Mouse (Mus musculus): ENCODE results near the gene St3gal5.

St3gal5 gene

GRCm38 (mm10) chr6:72098021-72098655 lies 746 bp downstream of the St3gal5 start:
- peak; percentile 12 for DNase-seq (ENCODE audit: low spot score)

DNA sequence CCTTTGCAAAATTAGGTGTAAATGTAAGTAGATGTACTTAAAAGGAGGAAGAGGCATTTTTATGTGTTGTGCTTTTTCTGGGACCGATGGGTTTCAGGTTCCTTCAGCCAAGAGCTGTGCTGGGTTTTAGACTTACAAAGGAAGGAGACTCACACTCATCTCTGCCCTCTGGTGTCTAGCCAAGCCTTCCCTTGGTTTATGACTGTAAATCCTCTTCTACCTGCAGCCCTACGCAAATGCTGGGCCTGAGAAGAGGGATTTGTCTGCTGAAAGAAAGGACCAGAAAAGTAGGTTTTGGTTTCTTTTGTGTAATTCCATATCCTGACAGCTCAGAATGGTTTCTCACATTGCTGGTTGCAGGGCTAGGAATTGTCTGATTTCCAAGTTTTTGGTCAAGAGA lies 1.3 kb downstream of the St3gal5 start:
- no peak for DNase-seq (ENCODE audit: low spot score)

- DNase-seq (ENCODE audit: low spot score): no peak
These were observed 1.9 kb downstream of the St3gal5 start for GRCm38 (mm10) chr6:72099281-72099680.

GRCm38 (mm10) chr6:72100171-72100570 lies 2.8 kb downstream of the St3gal5 start:
- no peak for DNase-seq (ENCODE audit: low spot score)

DNA sequence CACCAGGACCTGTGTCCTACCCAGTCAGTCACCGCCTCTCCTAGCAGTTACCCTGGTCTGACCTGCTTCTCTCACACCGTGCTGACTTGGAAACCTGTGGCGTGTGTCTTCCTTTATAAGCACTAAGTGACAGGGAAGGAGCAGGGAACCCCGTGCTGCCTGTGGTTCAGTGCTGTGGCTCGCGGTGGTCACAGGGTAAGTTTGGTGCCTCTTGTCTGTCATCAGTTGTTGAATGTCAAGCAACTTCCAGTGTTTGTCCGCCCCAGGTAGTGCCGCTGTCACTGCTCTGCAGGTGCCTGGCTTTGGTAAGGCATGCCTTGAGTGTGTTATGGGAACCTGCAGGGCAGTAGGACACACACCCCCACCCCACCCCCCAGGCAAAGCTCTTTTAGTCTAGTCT lies 3.5 kb downstream of the St3gal5 start:
- DNase-seq (ENCODE audit: low spot score): no peak

DNA sequence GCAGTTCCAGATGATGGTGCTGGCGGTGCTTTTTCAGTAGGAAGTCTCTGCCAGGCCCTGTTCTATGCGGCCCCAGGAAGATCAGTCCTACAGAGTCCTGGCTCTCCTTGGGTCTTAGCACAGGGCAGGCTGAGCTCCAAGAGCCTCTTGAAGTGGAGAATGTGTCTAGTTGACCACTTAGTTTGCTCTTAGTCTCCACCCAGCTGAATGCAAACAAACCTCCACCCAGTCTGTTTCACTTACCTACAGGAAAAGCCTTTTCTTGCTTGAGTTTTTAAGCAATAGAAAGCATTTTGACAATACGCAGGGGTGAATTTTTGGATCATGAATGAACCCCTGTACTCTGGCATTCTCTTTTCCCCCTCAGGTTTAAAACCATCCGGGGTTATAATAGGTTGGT lies 4.0 kb downstream of the St3gal5 start:
- no peak for DNase-seq (ENCODE audit: low spot score)

- DNase-seq (ENCODE audit: low spot score): no peak
These were observed 4.7 kb downstream of the St3gal5 start for GRCm38 (mm10) chr6:72102066-72102465.

DNA sequence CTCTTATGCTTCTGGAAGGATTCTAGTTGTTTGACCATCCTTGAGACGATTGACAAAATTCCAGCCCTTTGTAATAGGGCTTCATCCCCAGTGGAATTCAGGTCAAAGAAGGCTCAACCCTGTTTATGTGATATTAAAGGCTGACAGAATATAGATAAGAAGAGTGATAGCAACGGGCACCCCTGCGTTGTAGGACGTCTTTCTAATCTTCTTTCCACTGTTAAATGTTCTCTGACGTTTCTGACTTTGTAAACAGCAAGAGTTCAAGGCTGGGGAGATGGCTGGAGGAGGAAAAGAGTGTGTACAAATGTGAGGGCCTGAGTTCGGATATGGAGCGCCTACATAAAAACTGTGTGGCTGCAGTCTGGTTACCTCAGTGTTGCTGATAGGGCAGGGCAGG lies 7.1 kb downstream of the St3gal5 start:
- no peak for DNase-seq (ENCODE audit: low spot score)

- peak; percentile 36 for DNase-seq (ENCODE audit: low spot score)
These were observed 11.8 kb downstream of the St3gal5 start for GRCm38 (mm10) chr6:72108941-72109892.

GRCm38 (mm10) chr6:72110577-72110976 lies 13.2 kb downstream of the St3gal5 start:
- DNase-seq (ENCODE audit: low spot score): no peak

GRCm38 (mm10) chr6:72112575-72112974 lies 15.2 kb downstream of the St3gal5 start:
- no peak for DNase-seq (ENCODE audit: low spot score)

DNA sequence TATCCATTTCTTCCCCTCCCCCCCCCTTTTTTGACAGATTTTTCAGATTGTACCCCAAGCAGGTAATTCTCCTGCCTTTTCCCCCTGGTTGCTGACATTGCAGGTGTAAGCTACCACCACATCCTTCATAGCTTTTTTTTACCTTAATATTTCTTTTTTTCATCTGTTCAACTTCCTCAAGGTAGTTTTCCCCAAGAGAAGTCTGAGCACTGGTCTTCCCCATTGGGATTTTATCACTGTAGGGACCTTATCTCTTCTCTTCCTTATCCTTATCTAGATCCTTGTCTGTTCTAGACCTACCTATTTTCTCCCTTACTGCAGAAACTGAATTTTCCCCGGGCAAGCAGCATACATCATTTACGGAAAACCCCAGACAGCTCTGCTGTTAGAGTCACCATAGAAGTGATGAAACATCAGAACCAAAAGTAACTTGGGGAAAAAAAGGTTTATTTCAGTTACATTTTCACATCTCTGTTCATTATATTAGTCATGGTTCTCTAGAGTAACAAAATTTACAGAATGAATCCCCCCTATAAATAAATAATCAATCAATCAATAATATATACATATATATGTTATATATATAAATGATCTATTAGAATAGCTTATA lies 15.8 kb downstream of the St3gal5 start:
- no peak for DNase-seq (ENCODE audit: low spot score)

DNA sequence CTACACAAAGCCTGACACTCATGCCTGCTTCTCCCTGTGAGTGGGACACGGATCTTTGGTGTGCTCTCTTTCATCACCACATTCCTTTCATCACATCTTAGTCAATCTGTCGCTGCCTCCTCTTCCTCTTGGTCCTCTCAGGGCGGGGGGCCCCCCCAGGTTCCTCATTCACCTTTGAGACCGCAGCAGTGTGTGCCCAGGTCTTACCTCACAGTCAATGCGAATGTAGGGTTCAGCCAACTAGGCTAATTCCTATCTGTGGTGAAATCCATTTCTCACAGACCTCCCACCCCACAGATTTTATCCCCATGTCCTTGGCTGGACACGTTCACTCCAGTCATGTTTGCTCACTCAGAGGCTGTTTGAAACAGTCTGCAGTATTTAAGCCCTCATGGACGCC lies 17.5 kb downstream of the St3gal5 start:
- no peak for DNase-seq (ENCODE audit: low spot score)

DNA sequence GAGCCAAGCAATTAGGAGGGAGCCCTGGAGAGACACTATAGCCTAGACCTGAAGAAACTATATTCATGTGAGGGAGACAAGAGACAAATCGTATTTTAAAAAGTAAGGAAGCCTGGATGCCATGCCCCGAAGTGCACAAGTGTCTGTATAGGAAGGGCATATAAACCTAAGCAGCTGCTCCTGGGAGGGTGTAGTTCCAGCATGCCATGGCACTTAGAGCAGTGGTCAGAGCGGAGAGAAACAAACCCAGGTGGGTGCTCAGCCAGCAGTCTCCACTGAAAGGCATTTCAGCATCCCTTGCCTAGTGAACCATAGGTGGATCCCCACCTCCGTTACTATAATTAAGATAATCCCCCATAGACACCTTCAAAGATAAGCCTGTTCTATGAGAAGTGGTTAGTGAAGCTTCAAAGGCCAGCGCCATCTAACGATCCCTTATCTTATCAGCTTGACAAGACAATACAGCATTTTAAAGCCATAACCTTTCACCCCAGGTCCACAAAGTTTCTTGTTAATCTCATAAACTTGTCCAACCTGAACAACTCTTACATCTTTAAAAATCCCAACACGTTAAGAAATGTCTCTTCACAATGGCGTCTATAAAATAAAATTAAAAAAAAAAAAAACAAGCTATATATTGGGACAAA lies 20.1 kb downstream of the St3gal5 start:
- no peak for DNase-seq (ENCODE audit: low spot score)

DNA sequence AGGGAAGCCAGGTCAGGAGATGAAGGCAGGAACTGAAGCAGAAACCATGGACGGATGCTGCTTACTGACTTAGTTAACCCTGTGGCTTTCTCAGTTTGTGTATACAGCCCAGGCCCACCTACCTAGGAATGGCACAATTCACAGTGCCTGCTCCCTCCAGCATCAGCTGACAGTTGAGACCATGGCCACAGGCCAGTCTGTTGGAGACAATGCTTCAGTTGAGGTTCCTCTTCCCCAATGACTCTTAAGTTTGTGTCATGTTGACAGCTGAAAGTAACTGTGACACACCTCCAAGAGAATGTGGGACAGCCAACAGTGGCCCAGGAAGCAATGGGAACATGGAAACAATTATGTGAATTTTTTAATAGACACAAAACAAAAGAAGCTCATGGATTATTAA lies 22.5 kb downstream of the St3gal5 start:
- no peak for DNase-seq (ENCODE audit: low spot score)

GRCm38 (mm10) chr6:72121301-72121700 lies 23.9 kb downstream of the St3gal5 start:
- peak; percentile 52 for DNase-seq (ENCODE audit: low spot score)

GRCm38 (mm10) chr6:72122515-72122914 lies 25.1 kb downstream of the St3gal5 start:
- DNase-seq (ENCODE audit: low spot score): no peak

DNA sequence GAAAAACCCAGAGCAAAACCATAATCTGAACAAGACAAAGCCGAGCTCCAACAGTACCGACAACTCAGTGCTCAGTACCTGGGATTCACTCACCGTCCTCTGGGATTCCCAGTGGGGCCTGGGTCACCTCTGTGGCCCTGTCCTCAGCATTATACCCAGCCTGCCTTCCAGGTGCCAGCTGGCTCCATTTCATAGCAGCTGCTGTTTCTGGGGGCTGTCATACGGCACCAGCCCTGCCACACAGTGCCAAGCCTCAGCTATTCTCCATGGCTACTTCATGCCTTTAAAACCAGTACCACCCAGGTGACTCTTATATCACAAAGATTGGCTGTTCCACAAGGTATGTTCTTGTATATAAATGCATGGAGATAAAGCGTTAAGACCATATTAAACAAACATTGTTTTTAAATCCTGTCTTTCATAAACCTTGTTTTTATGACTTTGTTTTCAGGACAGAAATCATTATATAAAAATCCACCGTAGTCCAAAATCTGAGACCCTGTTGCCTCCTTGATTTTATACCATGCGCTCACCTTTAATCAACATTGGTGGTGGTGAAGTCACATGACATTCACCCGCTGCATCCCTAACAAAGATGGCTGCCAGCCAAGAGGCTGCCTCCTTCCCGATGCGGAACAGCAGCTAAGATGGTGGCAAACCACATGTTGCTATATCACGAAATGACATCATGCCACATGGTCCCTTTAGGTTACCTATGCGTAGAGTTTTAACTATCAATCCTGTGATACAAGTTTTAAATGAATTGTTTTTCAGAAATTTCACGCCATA lies 27.1 kb downstream of the St3gal5 start:
- no peak for DNase-seq (ENCODE audit: low spot score)

DNA sequence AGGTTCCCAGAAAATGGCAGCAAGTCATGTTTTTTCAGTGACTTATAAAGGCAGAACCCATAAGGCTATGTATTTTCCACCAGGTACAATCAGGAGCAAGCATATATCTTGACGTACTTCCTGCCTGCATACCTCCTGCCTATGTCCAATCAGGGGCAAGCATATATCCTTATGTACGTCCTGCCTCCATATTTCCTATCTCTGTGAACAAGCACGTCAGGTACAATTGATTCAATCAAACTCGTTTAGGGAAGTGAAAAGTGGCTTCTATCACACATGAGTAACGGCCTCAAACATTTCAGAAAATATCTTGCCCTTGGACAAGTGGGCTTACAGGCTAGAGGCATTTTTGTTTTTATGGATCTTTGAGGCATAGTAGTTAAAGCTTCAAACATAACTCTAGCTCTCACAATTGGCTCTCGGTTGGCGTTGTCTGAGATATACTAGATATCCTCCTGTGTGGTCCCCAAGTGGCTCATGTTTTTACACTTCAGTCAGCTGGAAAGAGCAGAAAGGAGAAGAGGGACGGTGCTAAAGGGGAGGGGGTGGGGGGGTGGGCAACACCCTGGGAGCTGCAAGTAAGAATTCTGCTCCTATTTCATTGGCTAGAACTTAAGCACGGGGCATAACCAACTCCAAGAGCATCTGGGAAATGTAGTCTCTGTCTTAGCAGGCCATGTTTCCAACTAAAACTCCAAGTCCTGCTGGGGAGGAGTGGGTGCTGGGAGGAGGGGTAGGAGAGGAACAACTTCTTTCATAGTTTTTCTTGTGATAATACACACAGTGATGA lies 28.9 kb downstream of the St3gal5 start:
- no peak for DNase-seq (ENCODE audit: low spot score)

- no peak for DNase-seq (ENCODE audit: low spot score)
These were observed 32.7 kb downstream of the St3gal5 start for GRCm38 (mm10) chr6:72130056-72130455.
